Mouse (Mus musculus) forebrain, embryonic 13.5 days (tissue): ENCODE data around the gene Cfap97. TPM values are rescaled to one million over a fixed set of nuclear protein-coding genes. Genes with fewer than 3 reads are reported as not detected.
A peak's percentile ranks its signal among the peaks of the same experiment; 100 is the strongest.

Experiments used
- ATAC-seq: fragments of 200-750 bp; cut with Nextera tagmentation; 2 replicates; pipeline ENCODE4 v1.8.0; 2017
- H3K27ac ChIP-seq: fragments of 300-500 bp; sonication (generic); 2 replicates; pipeline ENCODE4 v1.5.1; 2015; ENCODE audit warnings: inconsistent platforms, mild to moderate bottlenecking, moderate library complexity
- H3K27me3 ChIP-seq: fragments of 300-500 bp; sonication (generic); 2 replicates; pipeline ENCODE4 v1.6.1; 2015; ENCODE audit warnings: mild to moderate bottlenecking, inconsistent platforms
- H3K36me3 ChIP-seq: fragments of 300-500 bp; sonication (generic); 2 replicates; pipeline ENCODE4 v1.6.1; 2015; ENCODE audit warnings: mild to moderate bottlenecking, inconsistent platforms; ENCODE audit not compliant: poor library complexity, severe bottlenecking
- H3K4me1 ChIP-seq: fragments of 300-500 bp; sonication (generic); 2 replicates; pipeline ENCODE4 v1.6.1; 2015; ENCODE audit warnings: inconsistent platforms
- H3K4me2 ChIP-seq: fragments of 300-500 bp; sonication (generic); 2 replicates; pipeline ENCODE4 v1.6.1; 2015; ENCODE audit warnings: inconsistent platforms, mild to moderate bottlenecking, moderate library complexity
- H3K4me3 ChIP-seq: fragments of 300-500 bp; sonication (generic); 2 replicates; pipeline ENCODE4 v1.5.1; 2015; ENCODE audit warnings: mild to moderate bottlenecking, inconsistent platforms
- H3K9ac ChIP-seq: fragments of 300-500 bp; sonication (generic); 2 replicates; pipeline ENCODE4 v1.6.1; 2015; ENCODE audit warnings: mild to moderate bottlenecking, inconsistent platforms
- H3K9me3 ChIP-seq: fragments of 300-500 bp; sonication (generic); replicated peaks from 2 replicates; pipeline ENCODE4 v1.6.1; 2016; ENCODE audit warnings: inconsistent platforms
- WGBS: fragments of 180-500 bp; shearing (Covaris S2); methylation state at CpG from one replicate; pipeline ENCODE4 v1.1.7; 2015; 5-methylcytosine and 5-hydroxymethylcytosine counted together
- polyA plus RNA-seq: library from polyadenylated mRNA; unstranded; fragments of >200 nt; fragmentation: Nextera tagmentation; extraction: Ambion mirVana; gene quantifications from 2 replicates; pipeline ENCODE4 v1.2.1, GENCODE M21; 2015

Gene Cfap97
- polyA plus RNA-seq, 1 experiment from 2014 or later, result 27.4 TPM

DNA sequence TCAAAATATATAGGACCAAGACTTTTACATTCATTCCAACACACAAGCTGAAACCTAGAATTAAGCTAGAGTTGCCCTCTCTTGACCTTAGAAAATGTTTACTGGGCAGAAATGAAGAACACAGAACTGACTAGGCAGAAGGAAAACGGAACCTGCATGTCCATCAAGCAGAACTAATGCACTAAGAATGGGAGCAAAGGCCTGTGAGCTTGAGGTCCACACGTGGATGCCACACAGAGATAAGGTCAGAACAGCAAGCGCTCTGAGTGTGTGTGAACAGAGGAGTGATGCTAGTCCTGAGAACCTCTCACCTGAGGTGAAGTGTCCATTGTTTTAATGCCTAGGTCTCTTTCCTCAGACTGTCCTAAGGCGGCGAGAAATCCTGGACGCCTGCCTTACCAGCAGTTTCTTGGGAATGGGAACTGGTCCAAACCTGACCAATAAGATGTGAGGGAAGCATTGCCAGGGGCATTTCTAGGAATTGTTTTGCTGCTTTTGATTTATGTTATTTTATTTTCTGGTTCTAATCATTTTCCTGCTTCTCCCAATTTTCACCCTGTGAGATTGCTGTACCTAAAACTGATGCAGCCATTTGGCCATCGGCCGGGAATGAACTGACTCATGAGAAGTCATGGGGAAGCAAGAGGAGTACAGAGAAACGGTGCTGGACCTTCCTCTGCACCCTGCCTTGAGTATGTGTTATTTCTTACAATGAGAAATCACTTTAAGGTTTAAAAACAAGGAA, 11.0 kb upstream of the Cfap97 start:
- ATAC-seq, result no peak
- Histone ChIP-seq H3K4me3 (no peak overlapping the region), H3K27me3 (no peaks in the 10 kb centered on the region), H3K9ac (no peak overlapping the region), H3K27ac (no peak overlapping the region), H3K9me3 (no peaks in the 10 kb centered on the region), H3K4me2 (no peak overlapping the region), H3K4me1 (no peaks in the 10 kb centered on the region), H3K36me3 (no peaks in the 10 kb centered on the region)
- 81% methylated on average over 9 of the region's 9 CpGs for WGBS

DNA sequence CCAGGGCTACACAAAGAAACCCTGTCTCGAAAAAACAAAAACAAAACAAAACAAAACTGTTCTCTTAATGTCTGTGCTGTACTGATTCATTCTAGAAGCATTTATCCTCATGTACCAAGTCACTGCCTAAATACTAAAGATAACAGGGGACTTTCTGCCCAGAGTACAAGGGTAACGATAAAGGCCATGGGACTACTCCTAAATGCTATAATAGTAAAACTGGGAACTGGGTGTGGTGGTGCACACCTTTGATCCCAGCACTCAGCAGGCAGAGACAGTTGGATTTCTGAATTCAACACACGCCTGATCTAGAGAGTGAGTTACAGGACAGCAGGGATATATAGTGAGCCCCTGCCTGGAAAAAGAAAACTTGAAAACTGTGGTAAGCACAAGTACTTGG, 9.9 kb upstream of the Cfap97 start:
- no peaks in the 10 kb centered on the region for H3K36me3 ChIP-seq
- peaks cover 7% of the 10 kb centered on the region for H3K4me1 ChIP-seq
- WGBS, result 90% methylated on average over 3 of the region's 3 CpGs
- H3K9me3 ChIP-seq, result no peaks in the 10 kb centered on the region
- no peak for ATAC-seq
- no peak overlapping the region for H3K27ac ChIP-seq
- no peak overlapping the region for H3K9ac ChIP-seq
- no peak overlapping the region for H3K4me3 ChIP-seq
- H3K27me3 ChIP-seq, result no peaks in the 10 kb centered on the region
- H3K4me2 ChIP-seq, result no peak overlapping the region

DNA sequence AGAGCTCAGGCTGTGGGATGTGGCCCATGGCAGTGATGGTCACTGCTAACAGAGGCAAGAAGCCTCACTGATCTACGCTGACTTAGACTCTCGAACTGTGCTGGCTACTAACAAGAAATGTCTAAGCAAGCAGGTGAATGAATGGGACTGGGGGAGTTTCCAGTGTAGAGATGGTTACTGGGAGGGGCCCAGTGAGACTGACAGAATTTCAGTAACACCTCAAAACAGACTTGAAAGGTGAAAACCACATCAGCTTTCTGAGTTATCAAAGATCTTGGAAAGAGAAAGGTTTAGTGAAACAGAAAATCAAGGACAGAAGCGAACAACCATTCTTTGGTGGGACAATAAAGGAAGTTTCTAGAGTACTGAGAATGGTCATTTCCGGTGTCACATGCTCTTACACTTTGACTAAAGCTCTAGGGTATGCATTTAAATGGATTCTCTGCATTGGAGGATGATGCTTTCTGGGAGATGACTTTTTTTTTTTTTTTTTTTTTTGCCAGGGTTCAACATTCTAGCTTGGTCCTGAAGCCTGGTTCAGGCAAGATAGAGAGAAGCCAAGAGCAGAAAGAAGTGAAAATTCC, 9.0 kb upstream of the Cfap97 start:
- H3K4me2 ChIP-seq, result no peak overlapping the region
- no peaks in the 10 kb centered on the region for H3K36me3 ChIP-seq
- H3K27me3 ChIP-seq, result no peaks in the 10 kb centered on the region
- no peak overlapping the region for H3K9ac ChIP-seq
- ATAC-seq, result no peak
- no peak overlapping the region for H3K4me3 ChIP-seq
- H3K4me1 ChIP-seq, result peaks cover 7% of the 10 kb centered on the region
- H3K9me3 ChIP-seq, result no peaks in the 10 kb centered on the region
- WGBS, result 91% methylated on average over 4 of the region's 4 CpGs
- H3K27ac ChIP-seq, result no peak overlapping the region

DNA sequence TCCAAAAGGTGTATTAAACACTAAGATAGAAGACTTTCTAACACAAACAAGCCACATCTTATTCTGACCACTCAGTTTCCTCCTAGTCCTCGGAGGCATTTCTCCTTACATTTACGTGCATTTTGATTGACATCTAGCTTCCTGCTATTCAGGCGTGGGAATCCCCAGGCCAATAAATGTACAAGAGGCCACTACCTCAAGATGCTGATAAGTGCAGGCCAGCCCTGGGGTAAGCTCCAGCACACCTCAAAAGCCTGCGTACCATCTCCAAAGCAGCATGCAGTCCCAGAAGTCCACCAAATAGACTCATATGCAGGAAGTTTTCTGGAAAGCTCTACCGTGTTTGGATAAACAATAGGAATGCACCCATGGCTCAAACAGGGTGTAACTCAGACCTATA, 8.1 kb upstream of the Cfap97 start:
- no peak overlapping the region for H3K27ac ChIP-seq

GRCm38 (mm10) chr8:46143924-46144323, 7.6 kb upstream of the Cfap97 start:
- Histone ChIP-seq H3K4me2 (no peak overlapping the region), H3K9me3 (no peaks in the 10 kb centered on the region), H3K4me3 (no peak overlapping the region), H3K36me3 (no peaks in the 10 kb centered on the region), H3K4me1 (peaks cover 10% of the 10 kb centered on the region), H3K27me3 (no peaks in the 10 kb centered on the region), H3K9ac (no peak overlapping the region), H3K27ac (no peak overlapping the region)
- no peak for ATAC-seq
- WGBS, result 53% methylated on average over 1 of the region's 1 CpGs

More for the DNA sequence above, 8.1 kb upstream of the Cfap97 start:
- no peaks in the 10 kb centered on the region for H3K9me3 ChIP-seq
- no peaks in the 10 kb centered on the region for H3K27me3 ChIP-seq
- no peak overlapping the region for H3K9ac ChIP-seq
- WGBS, result 78% methylated on average over 5 of the region's 5 CpGs
- H3K4me1 ChIP-seq, result peaks cover 10% of the 10 kb centered on the region
- no peak overlapping the region for H3K4me2 ChIP-seq
- no peak for ATAC-seq
- no peaks in the 10 kb centered on the region for H3K36me3 ChIP-seq
- no peak overlapping the region for H3K4me3 ChIP-seq

DNA sequence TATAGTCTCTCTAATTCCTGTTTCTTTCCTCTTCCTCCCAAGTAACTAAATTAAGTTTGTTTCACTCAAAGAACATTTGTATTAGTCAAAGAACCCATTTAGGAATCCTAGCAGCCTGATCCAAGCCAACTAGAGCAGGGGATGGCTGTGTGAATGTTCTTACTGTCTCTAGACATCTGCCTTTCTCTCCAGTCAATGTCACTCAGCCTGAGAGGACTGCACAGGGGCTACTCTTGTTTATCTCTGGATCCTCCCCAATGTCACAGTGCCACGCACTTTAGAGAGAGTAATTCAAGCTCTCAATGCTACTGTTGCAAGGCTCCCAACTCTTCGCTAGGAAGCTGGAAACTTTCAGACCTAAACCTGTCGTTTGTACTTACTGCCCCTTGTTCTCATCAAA, 5.4 kb upstream of the Cfap97 start:
- no peaks in the 10 kb centered on the region for H3K36me3 ChIP-seq
- H3K4me2 ChIP-seq, result no peak overlapping the region
- no peaks in the 10 kb centered on the region for H3K27me3 ChIP-seq
- H3K27ac ChIP-seq, result no peak overlapping the region
- H3K4me3 ChIP-seq, result no peak overlapping the region
- no peak for ATAC-seq
- H3K9me3 ChIP-seq, result no peaks in the 10 kb centered on the region
- 45% methylated on average over 3 of the region's 3 CpGs for WGBS
- no peak overlapping the region for H3K9ac ChIP-seq
- peaks cover 17% of the 10 kb centered on the region for H3K4me1 ChIP-seq

GRCm38 (mm10) chr8:46149306-46149705, 2.3 kb upstream of the Cfap97 start:
- WGBS, result 91% methylated on average over 6 of the region's 6 CpGs
- H3K4me3 ChIP-seq, result no peak overlapping the region
- peaks cover 5% of the 10 kb centered on the region for H3K27me3 ChIP-seq
- peaks cover 23% of the 10 kb centered on the region for H3K4me1 ChIP-seq
- no peak overlapping the region for H3K27ac ChIP-seq
- no peaks in the 10 kb centered on the region for H3K36me3 ChIP-seq
- H3K4me2 ChIP-seq, result no peak overlapping the region
- H3K9ac ChIP-seq, result no peak overlapping the region
- no peak for ATAC-seq
- no peaks in the 10 kb centered on the region for H3K9me3 ChIP-seq

GRCm38 (mm10) chr8:46149782-46150181, 1.8 kb upstream of the Cfap97 start:
- Histone ChIP-seq H3K4me1 (peaks cover 23% of the 10 kb centered on the region), H3K27ac (no peak overlapping the region), H3K27me3 (peaks cover 10% of the 10 kb centered on the region), H3K4me2 (no peak overlapping the region), H3K4me3 (no peak overlapping the region), H3K9ac (no peak overlapping the region), H3K9me3 (no peaks in the 10 kb centered on the region), H3K36me3 (no peaks in the 10 kb centered on the region)
- no peak for ATAC-seq
- WGBS, result 76% methylated on average over 9 of the region's 9 CpGs

GRCm38 (mm10) chr8:46152064-46153031, 777 bp downstream of the Cfap97 start, which contains the start of gene Snx25:
Gene Snx25, minus strand, starts transcription at chr8:46152159.
- Histone ChIP-seq H3K9ac (peak within 1 kb of the TSS; percentile 90), H3K36me3 (no peaks in the 10 kb centered on the region), H3K27ac (peak within 1 kb of the TSS; percentile 35; the same call in 1 of the 2 replicates), H3K9me3 (no peaks in the 10 kb centered on the region), H3K4me3 (peak within 1 kb of the TSS; percentile 86), H3K4me1 (peaks cover 16% of the 10 kb centered on the region), H3K4me2 (peak within 1 kb of the TSS; percentile 88), H3K27me3 (peaks cover 12% of the 10 kb centered on the region)
- 4% methylated on average over 42 of the region's 103 CpGs for WGBS
- ATAC-seq, result peak; percentile 90

- WGBS, result 35% methylated on average over 2 of the region's 2 CpGs
- peaks cover 12% of the 10 kb centered on the region for H3K27me3 ChIP-seq
- H3K27ac ChIP-seq, result no peak overlapping the region
- H3K36me3 ChIP-seq, result no peaks in the 10 kb centered on the region
- H3K4me3 ChIP-seq, result peak overlapping the region; percentile 86
- ATAC-seq, result 0 out of 2 replicates have a peak, but pooled peaks have one; percentile 2
- H3K9me3 ChIP-seq, result no peaks in the 10 kb centered on the region
- peaks cover 13% of the 10 kb centered on the region for H3K4me1 ChIP-seq
- H3K4me2 ChIP-seq, result peak overlapping the region; percentile 88
- no peak overlapping the region; the same call in 1 of the 2 replicates for H3K9ac ChIP-seq
These were observed 1.5 kb downstream of the Cfap97 start for GRCm38 (mm10) chr8:46153042-46153441.

GRCm38 (mm10) chr8:46162953-46163869, 11.6 kb downstream of the Cfap97 start:
- peak overlapping the region; percentile 79 for H3K4me2 ChIP-seq
- H3K9me3 ChIP-seq, result no peaks in the 10 kb centered on the region
- H3K27ac ChIP-seq, result peak overlapping the region; percentile 84
- WGBS, result 3% methylated on average over 61 of the region's 77 CpGs
- H3K4me1 ChIP-seq, result peaks cover 20% of the 10 kb centered on the region
- 0 out of 2 replicates have a peak, but pooled peaks cover 3% of the 10 kb centered on the region for H3K36me3 ChIP-seq
- H3K27me3 ChIP-seq, result no peaks in the 10 kb centered on the region
- peak overlapping the region; percentile 75 for H3K4me3 ChIP-seq
- ATAC-seq, result peak; percentile 99
- peak overlapping the region; percentile 87 for H3K9ac ChIP-seq
